Mouse (Mus musculus) left cerebral cortex, postnatal 10 days (tissue): ENCODE data around the gene Dynll2. TPM values are rescaled to one million over a fixed set of nuclear protein-coding genes. Genes with fewer than 3 reads are reported as not detected.

Experiments used
- DNase-seq, 2 experiments: peaks; one replicate each; pipeline ENCODE4 v3.0.0; 2021 to 2022; ENCODE audit warnings: low spot score in 2 of 2, mixed read lengths in 1 of 2; ENCODE audit errors: extremely low spot score in 1 of 2
- intact Hi-C: fragments of 180-260 bp; cut with DNase I; formaldehyde crosslinking; loops from one replicate; pipeline ENCODE4 v1.15.1; 2025
- total RNA-seq, 2 experiments: library from RNA; stranded (reverse); gene quantifications; 2 replicates each; pipeline ENCODE4 v1.2.3; 2021

The Dynll2 gene
- total RNA-seq, 2 experiments from 2014 or later = 373 to 406 TPM

GRCm38 (mm10) chr11:87949990-87950389 lies 37.3 kb downstream of the Dynll2 start:
- intact Hi-C loops = no loop called here
- no peak for DNase-seq

GRCm38 (mm10) chr11:87935467-87935866 lies 51.9 kb downstream of the Dynll2 start:
- no peak for DNase-seq
- intact Hi-C loops = no loop called here

GRCm38 (mm10) chr11:87933731-87934130 lies 53.6 kb downstream of the Dynll2 start:
- DNase-seq = no peak
- intact Hi-C loops = no loop called here

GRCm38 (mm10) chr11:87930348-87930747 lies 57.0 kb downstream of the Dynll2 start:
- intact Hi-C loops = no loop called here
- DNase-seq = no peak

Other genes starting within 250 kb of the Dynll2 start
- 10 to 100 TPM; 48.5 to 57.1 TPM for gene Supt4a, start 250.0 kb downstream of the Dynll2 start, total RNA-seq
- 100 to 1,000 TPM; 148 to 150 TPM for gene Tspoap1, start 227.0 kb downstream of the Dynll2 start, total RNA-seq
- gene Mpo, start 194.0 kb downstream of the Dynll2 start, total RNA-seq = not detected
- 1 to 10 TPM; 1.5 to 2.7 TPM for gene Lpo, start 159.2 kb downstream of the Dynll2 start, total RNA-seq
- 1 to 10 TPM; 4.6 to 5.0 TPM for gene Mks1, start 134.3 kb downstream of the Dynll2 start, total RNA-seq
- gene Epx, start 112.0 kb downstream of the Dynll2 start, total RNA-seq = under 1 TPM; 0.36 to 0.77 TPM
- gene Olfr462, start 95.3 kb downstream of the Dynll2 start, total RNA-seq = not detected
- not detected for gene Olfr463, start 90.1 kb downstream of the Dynll2 start, total RNA-seq
- under 1 TPM in 1 of 2 experiments, not detected in 1; 0.22 TPM for gene Olfr464, start 66.6 kb downstream of the Dynll2 start, total RNA-seq
- 100 to 1,000 TPM; 172 to 198 TPM for gene Srsf1, start 59.8 kb upstream of the Dynll2 start, total RNA-seq
- gene Vezf1, start 80.7 kb upstream of the Dynll2 start, total RNA-seq = 10 to 100 TPM; 23.6 to 25.5 TPM
- 10 to 100 TPM; 37.1 to 43.6 TPM for gene Cuedc1, start 110.5 kb upstream of the Dynll2 start, total RNA-seq
- gene Mrps23, start 216.9 kb upstream of the Dynll2 start, total RNA-seq = 10 to 100 TPM; 55.1 to 68.0 TPM